Mouse (Mus musculus): Measurements from ENCODE around the gene Gm28230. TPM values are rescaled to one million over a fixed set of nuclear protein-coding genes. Genes with fewer than 3 reads are reported as not detected.

Gene Gm28230
- total and polyA plus RNA-seq, 3 experiments = 0.04 to 0.14 TPM; not detected in 1

DNA sequence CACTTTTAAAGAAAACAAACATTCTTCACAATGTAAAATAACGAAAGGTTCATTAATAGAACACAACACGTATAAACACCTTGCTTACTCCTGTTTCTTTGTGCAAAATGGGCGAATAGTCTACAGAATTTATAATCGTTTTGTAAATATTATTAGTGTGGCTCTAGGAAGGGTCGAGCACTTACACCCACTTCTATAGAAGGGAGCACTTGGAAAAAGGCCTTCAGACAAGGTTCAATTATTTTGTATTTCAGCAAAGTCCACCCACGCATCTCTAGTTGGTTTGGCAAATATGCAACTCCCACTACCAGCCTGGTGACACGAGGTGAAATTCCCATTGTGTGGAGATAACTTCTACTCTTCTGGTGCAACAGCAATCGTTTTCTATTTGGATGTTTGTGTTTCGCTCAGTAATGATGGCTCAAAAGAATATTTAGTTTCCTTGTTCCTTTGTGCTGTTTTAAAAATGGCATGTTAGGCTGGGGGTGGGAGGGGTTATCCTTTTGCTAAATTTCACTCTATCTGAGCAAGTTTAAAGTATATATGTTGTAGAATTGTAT is 22.0 kb downstream of the Gm28230 start:
- no peak for TF ChIP-seq EP300 (IDR thresholded peaks at IDR 0.05; ENCODE audit: insufficient read depth, low read depth, low read length)
- no peak for TF ChIP-seq CTCF (IDR thresholded peaks at IDR 0.05)
- TF ChIP-seq POLR2A (IDR thresholded peaks at IDR 0.05; ENCODE audit: insufficient read depth, low read depth, low read length) = no peak
- H3K4me1 ChIP-seq (ENCODE audit: control insufficient read depth, insufficient read depth, low read length) = no peaks in the 10 kb centered on the region
- H3K27me3 ChIP-seq (ENCODE audit: control insufficient read depth, insufficient read depth, low read length) = peaks cover 52% of the 10 kb centered on the region
- H3K4me3 ChIP-seq = no peak overlapping the region
- no peaks in the 10 kb centered on the region for H3K79me2 ChIP-seq (replicated peaks; ENCODE audit: control insufficient read depth, insufficient read depth, low read length)
- DNase-seq = no peak
- intact Hi-C loops (cut with DNase I) = no loop called here
- H3K9ac ChIP-seq (ENCODE audit: low read depth, low read length) = no peak overlapping the region
- no peak overlapping the region for H3K27ac ChIP-seq
- no peaks in the 10 kb centered on the region for H3K36me3 ChIP-seq (ENCODE audit: control insufficient read depth, insufficient read depth, low read length)
- WGBS = 18% methylated on average over 9 of the region's 9 CpGs

- DNase-seq = no peak
- Histone ChIP-seq H3K27me3 (ENCODE audit: control insufficient read depth, insufficient read depth, low read length) (peaks cover 50% of the 10 kb centered on the region), H3K79me2 (replicated peaks; ENCODE audit: control insufficient read depth, insufficient read depth, low read length) (no peaks in the 10 kb centered on the region), H3K4me1 (ENCODE audit: control insufficient read depth, insufficient read depth, low read length) (no peaks in the 10 kb centered on the region), H3K27ac (no peak overlapping the region), H3K9ac (ENCODE audit: low read depth, low read length) (no peak overlapping the region), H3K4me3 (peak overlapping the region; percentile 22; the same call in 1 of the 2 replicates), H3K36me3 (ENCODE audit: control insufficient read depth, insufficient read depth, low read length) (no peaks in the 10 kb centered on the region)
- 3% methylated on average over 47 of the region's 47 CpGs for WGBS
- intact Hi-C loops (cut with DNase I) = no loop called here
- TF ChIP-seq CTCF (IDR thresholded peaks at IDR 0.05) = no peak
- no peak for TF ChIP-seq POLR2A (IDR thresholded peaks at IDR 0.05; ENCODE audit: insufficient read depth, low read depth, low read length)
- TF ChIP-seq EP300 (IDR thresholded peaks at IDR 0.05; ENCODE audit: insufficient read depth, low read depth, low read length) = no peak
These were observed 23.0 kb downstream of the Gm28230 start for GRCm38 (mm10) chr2:74749337-74750121.

- H3K27me3 ChIP-seq (ENCODE audit: control insufficient read depth, insufficient read depth, low read length) = peaks cover 47% of the 10 kb centered on the region
- TF ChIP-seq POLR2A (IDR thresholded peaks at IDR 0.05; ENCODE audit: insufficient read depth, low read depth, low read length) (no peak), EP300 (IDR thresholded peaks at IDR 0.05; ENCODE audit: insufficient read depth, low read depth, low read length) (no peak), CTCF (IDR thresholded peaks at IDR 0.05) (no peak)
- H3K4me1 ChIP-seq (ENCODE audit: control insufficient read depth, insufficient read depth, low read length) = no peaks in the 10 kb centered on the region
- no peaks in the 10 kb centered on the region for H3K36me3 ChIP-seq (ENCODE audit: control insufficient read depth, insufficient read depth, low read length)
- intact Hi-C loops (cut with DNase I) = no loop called here
- no peaks in the 10 kb centered on the region for H3K79me2 ChIP-seq (replicated peaks; ENCODE audit: control insufficient read depth, insufficient read depth, low read length)
- WGBS = 39% methylated on average over 5 of the region's 5 CpGs
- no peak overlapping the region for H3K4me3 ChIP-seq
- H3K9ac ChIP-seq (ENCODE audit: low read depth, low read length) = no peak overlapping the region
- no peak for DNase-seq
- no peak overlapping the region for H3K27ac ChIP-seq
These were observed 24.3 kb downstream of the Gm28230 start for GRCm38 (mm10) chr2:74750731-74751250.

GRCm38 (mm10) chr2:74751861-74752260 is 25.3 kb downstream of the Gm28230 start:
- H3K36me3 ChIP-seq (ENCODE audit: control insufficient read depth, insufficient read depth, low read length) = no peaks in the 10 kb centered on the region
- no peaks in the 10 kb centered on the region for H3K79me2 ChIP-seq (replicated peaks; ENCODE audit: control insufficient read depth, insufficient read depth, low read length)
- intact Hi-C loops (cut with DNase I) = no loop called here
- no peak overlapping the region for H3K4me3 ChIP-seq
- WGBS = 76% methylated on average over 1 of the region's 1 CpGs
- no peaks in the 10 kb centered on the region for H3K4me1 ChIP-seq (ENCODE audit: control insufficient read depth, insufficient read depth, low read length)
- H3K27ac ChIP-seq = no peak overlapping the region
- TF ChIP-seq CTCF (IDR thresholded peaks at IDR 0.05) = no peak
- TF ChIP-seq POLR2A (IDR thresholded peaks at IDR 0.05; ENCODE audit: insufficient read depth, low read depth, low read length) = no peak
- TF ChIP-seq EP300 (IDR thresholded peaks at IDR 0.05; ENCODE audit: insufficient read depth, low read depth, low read length) = no peak
- no peak for DNase-seq
- no peak overlapping the region for H3K9ac ChIP-seq (ENCODE audit: low read depth, low read length)
- H3K27me3 ChIP-seq (ENCODE audit: control insufficient read depth, insufficient read depth, low read length) = peaks cover 38% of the 10 kb centered on the region

DNA sequence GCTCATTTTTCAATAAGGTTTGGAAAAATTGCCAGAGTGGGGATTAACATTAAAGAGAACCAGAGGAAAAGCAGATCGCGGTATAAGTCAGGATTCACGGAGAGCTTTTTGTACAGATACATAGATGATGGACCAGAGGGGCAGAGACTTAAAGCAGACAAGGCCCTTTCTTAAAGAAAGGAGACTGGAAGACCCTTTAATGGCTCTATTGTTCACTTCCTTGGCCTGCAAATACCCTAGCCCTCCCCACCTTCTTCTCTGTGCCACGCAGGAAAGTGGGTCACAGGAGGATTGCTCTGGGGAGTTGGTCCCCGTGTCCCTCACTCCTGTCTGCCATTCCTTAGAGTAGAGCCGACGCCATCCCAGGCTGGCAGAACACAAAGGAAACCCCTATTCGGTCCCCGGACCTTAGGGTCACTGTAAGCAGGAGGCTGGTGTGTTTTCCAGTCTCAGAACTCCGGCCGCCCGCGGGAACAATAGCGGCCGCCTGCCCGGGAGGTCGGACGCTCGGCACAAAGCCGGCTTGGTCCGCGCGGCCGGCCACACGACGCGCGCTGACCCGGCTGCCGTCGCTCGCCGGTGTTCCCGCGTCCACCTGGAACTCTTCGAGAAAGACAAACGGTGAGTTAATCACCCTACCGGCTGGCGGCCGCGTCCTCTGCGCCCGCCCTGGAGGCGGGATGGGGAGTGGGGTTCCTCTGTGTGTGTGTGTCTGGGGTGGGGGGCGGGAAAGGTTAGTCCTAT is 26.1 kb downstream of the Gm28230 start:
- Histone ChIP-seq H3K27me3 (ENCODE audit: control insufficient read depth, insufficient read depth, low read length) (peaks cover 36% of the 10 kb centered on the region), H3K27ac (no peak overlapping the region), H3K9ac (ENCODE audit: low read depth, low read length) (no peak overlapping the region), H3K36me3 (ENCODE audit: control insufficient read depth, insufficient read depth, low read length) (no peaks in the 10 kb centered on the region), H3K4me1 (ENCODE audit: control insufficient read depth, insufficient read depth, low read length) (no peaks in the 10 kb centered on the region), H3K4me3 (no peak overlapping the region), H3K79me2 (replicated peaks; ENCODE audit: control insufficient read depth, insufficient read depth, low read length) (no peaks in the 10 kb centered on the region)
- intact Hi-C loops (cut with DNase I) = no loop called here
- no peak for DNase-seq
- WGBS = 5% methylated on average over 42 of the region's 45 CpGs
- TF ChIP-seq CTCF (IDR thresholded peaks at IDR 0.05) (no peak), POLR2A (IDR thresholded peaks at IDR 0.05; ENCODE audit: insufficient read depth, low read depth, low read length) (no peak), EP300 (IDR thresholded peaks at IDR 0.05; ENCODE audit: insufficient read depth, low read depth, low read length) (no peak)
